Mouse (Mus musculus) embryo, embryonic 11.5 days (tissue): ENCODE results near the gene Crtc1.
A peak's percentile ranks its signal among the peaks of the same experiment; 100 is the strongest.

Experiments used
- DNase-seq: peaks from one replicate; pipeline ENCODE4 v3.0.0-alpha.2; 2012; ENCODE audit warnings: low read depth, low spot score

Gene Crtc1

GRCm38 (mm10) chr8:70389678-70390077 lies 49.7 kb downstream of the Crtc1 start:
- DNase-seq: no peak

GRCm38 (mm10) chr8:70383287-70383686 lies 56.1 kb downstream of the Crtc1 start:
- peak; percentile 42 for DNase-seq

GRCm38 (mm10) chr8:70380069-70380468 lies 59.3 kb downstream of the Crtc1 start:
- no peak for DNase-seq

- DNase-seq: no peak
These were observed 62.3 kb downstream of the Crtc1 start for GRCm38 (mm10) chr8:70377049-70377448.

- DNase-seq: no peak
These were observed 63.1 kb downstream of the Crtc1 start for GRCm38 (mm10) chr8:70376275-70376741.

- DNase-seq: no peak
These were observed 64.0 kb downstream of the Crtc1 start for GRCm38 (mm10) chr8:70375212-70375859.

GRCm38 (mm10) chr8:70374318-70374927 lies 65.0 kb downstream of the Crtc1 start:
- peak; percentile 51 for DNase-seq

- DNase-seq: no peak
These were observed 65.7 kb downstream of the Crtc1 start, which contains the start of gene Comp for GRCm38 (mm10) chr8:70373397-70374317. Gene Comp (plus strand): TSS chr8:70373558.

- DNase-seq: no peak
These were observed 67.4 kb downstream of the Crtc1 start for GRCm38 (mm10) chr8:70371951-70372350.

GRCm38 (mm10) chr8:70370476-70370875 lies 68.9 kb downstream of the Crtc1 start:
- DNase-seq: no peak

GRCm38 (mm10) chr8:70366588-70366987 lies 72.8 kb downstream of the Crtc1 start:
- no peak for DNase-seq

- no peak for DNase-seq
These were observed 75.3 kb downstream of the Crtc1 start for GRCm38 (mm10) chr8:70364066-70364465.

GRCm38 (mm10) chr8:70361484-70362032 lies 77.8 kb downstream of the Crtc1 start:
- no peak for DNase-seq

GRCm38 (mm10) chr8:70360769-70361168 lies 78.6 kb downstream of the Crtc1 start:
- DNase-seq: no peak

- no peak for DNase-seq
These were observed 80.0 kb downstream of the Crtc1 start for GRCm38 (mm10) chr8:70359411-70359810.

- no peak for DNase-seq
These were observed 83.3 kb downstream of the Crtc1 start for GRCm38 (mm10) chr8:70356111-70356510.

GRCm38 (mm10) chr8:70354004-70354403 lies 85.4 kb downstream of the Crtc1 start:
- DNase-seq: no peak

GRCm38 (mm10) chr8:70353194-70353817 lies 86.1 kb downstream of the Crtc1 start, which contains the start of gene Upf1:
Gene Upf1 (minus strand): TSS chr8:70353278.
- DNase-seq: peak; percentile 99

GRCm38 (mm10) chr8:70352657-70353151 lies 86.7 kb downstream of the Crtc1 start:
- DNase-seq: no peak

- no peak for DNase-seq
These were observed 87.4 kb downstream of the Crtc1 start for GRCm38 (mm10) chr8:70352000-70352384.
